Mouse (Mus musculus) embryonic fibroblast, embryonic 13.5 days (primary cell): Measurements from ENCODE around the gene Cacna1d.

Source experiments
- CTCF ChIP-seq: IDR thresholded peaks from 2 replicates; pipeline ENCODE4 v1.5.1; 2011; ENCODE audit warnings: mild to moderate bottlenecking, control low read depth, low read length, moderate library complexity, borderline replicate concordance; ENCODE audit not compliant: insufficient read depth
- POLR2A ChIP-seq: IDR thresholded peaks from 2 replicates; pipeline ENCODE4 v1.6.1; 2011; ENCODE audit warnings: low read depth, mild to moderate bottlenecking, control low read depth, low read length, moderate library complexity

- TF ChIP-seq CTCF (no peak), POLR2A (no peak)
Measured at GRCm38 (mm10) chr14:30124951-30125690, 366.1 kb downstream of the Cacna1d start.
